Mouse (Mus musculus): ENCODE data around the gene Ccdc180. TPM values are rescaled to one million over a fixed set of nuclear protein-coding genes. Genes with fewer than 3 reads are reported as not detected.
A peak's percentile ranks its signal among the peaks of the same experiment; 100 is the strongest.

The Ccdc180 gene
- total and polyA plus RNA-seq, 3 experiments = 0.20 TPM; not detected in 2

DNA sequence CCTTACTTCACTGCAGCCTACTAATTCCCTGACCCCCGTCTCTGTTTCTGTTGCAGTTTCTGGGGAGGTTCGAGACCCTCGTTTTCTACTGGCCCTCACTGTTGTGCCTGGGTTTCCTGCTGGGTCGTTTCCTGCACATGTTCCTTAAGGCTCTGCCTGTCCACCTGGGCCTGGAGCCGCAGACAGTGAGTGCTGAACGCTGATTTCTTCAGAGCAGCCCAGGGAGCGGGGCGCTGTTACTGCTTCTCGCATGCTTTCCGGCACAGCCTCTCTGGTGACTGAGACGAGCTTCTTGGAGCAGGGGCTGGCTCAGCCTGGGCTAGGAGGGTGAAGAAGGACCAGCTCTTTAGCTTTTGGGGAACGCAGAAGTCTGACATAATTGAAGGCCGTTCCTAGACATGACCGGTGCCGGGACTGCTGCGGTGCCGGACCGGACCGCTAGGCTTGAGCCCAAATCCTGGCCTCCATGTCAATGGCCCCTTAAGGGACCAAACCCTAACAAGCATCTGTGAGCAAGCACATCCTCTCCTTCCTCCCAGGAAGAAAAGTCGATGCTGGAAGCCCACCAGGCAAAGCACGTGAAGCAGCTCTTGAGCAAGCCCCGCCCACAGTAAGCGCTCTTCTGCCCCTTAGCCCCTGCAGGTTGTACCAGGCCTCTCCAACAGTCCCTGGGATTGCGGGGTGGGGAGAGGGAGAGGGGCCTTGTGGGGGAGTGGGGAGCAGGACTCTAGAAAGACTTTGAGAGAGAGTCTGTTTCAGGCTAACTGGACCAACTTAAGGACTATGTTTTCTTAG lies 20.9 kb upstream of the Ccdc180 start:
- no peak overlapping the region for H3K27ac ChIP-seq
- intact Hi-C loops (cut with DNase I) = no loop called here
- no peaks in the 10 kb centered on the region for H3K36me3 ChIP-seq (ENCODE audit: control insufficient read depth, insufficient read depth, low read length)
- no peak overlapping the region for H3K9ac ChIP-seq (ENCODE audit: low read depth, low read length)
- no peak for DNase-seq
- H3K4me1 ChIP-seq (ENCODE audit: control insufficient read depth, insufficient read depth, low read length) = no peaks in the 10 kb centered on the region
- H3K4me3 ChIP-seq = no peak overlapping the region
- TF ChIP-seq EP300 (IDR thresholded peaks at IDR 0.05; ENCODE audit: insufficient read depth, low read depth, low read length) (no peak), CTCF (IDR thresholded peaks at IDR 0.05) (no peak), POLR2A (IDR thresholded peaks at IDR 0.05; ENCODE audit: insufficient read depth, low read depth, low read length) (no peak)
- H3K27me3 ChIP-seq (ENCODE audit: control insufficient read depth, insufficient read depth, low read length) = no peaks in the 10 kb centered on the region
- H3K79me2 ChIP-seq (replicated peaks; ENCODE audit: control insufficient read depth, insufficient read depth, low read length) = no peaks in the 10 kb centered on the region
- 43% methylated on average over 24 of the region's 24 CpGs for WGBS

DNA sequence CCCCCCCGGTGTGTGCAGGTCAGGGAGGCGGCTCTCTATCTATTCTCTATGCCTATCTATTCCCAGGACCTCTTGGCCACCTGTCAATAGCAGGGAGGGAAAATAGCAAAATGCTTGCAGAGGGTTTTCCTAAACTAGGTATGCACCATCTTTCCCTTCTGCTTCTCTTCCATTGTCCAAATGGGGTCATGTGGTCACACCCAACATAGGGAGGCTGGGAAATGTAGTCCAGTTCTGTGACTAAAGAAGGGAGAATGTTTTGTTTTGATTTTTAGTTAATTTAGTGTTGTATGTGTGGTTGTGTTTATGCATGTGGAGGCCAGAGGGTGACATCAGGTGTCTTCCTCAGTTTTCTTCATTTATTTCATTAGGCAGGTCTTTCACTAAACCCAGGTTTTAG lies 18.0 kb upstream of the Ccdc180 start:
- Histone ChIP-seq H3K27me3 (ENCODE audit: control insufficient read depth, insufficient read depth, low read length) (no peaks in the 10 kb centered on the region), H3K4me1 (ENCODE audit: control insufficient read depth, insufficient read depth, low read length) (no peaks in the 10 kb centered on the region), H3K9ac (ENCODE audit: low read depth, low read length) (no peak overlapping the region), H3K27ac (no peak overlapping the region), H3K79me2 (replicated peaks; ENCODE audit: control insufficient read depth, insufficient read depth, low read length) (no peaks in the 10 kb centered on the region), H3K4me3 (no peak overlapping the region), H3K36me3 (ENCODE audit: control insufficient read depth, insufficient read depth, low read length) (no peaks in the 10 kb centered on the region)
- intact Hi-C loops (cut with DNase I) = no loop called here
- DNase-seq = no peak
- no peak for TF ChIP-seq POLR2A (IDR thresholded peaks at IDR 0.05; ENCODE audit: insufficient read depth, low read depth, low read length)
- TF ChIP-seq CTCF (IDR thresholded peaks at IDR 0.05) = no peak
- no peak for TF ChIP-seq EP300 (IDR thresholded peaks at IDR 0.05; ENCODE audit: insufficient read depth, low read depth, low read length)
- 83% methylated on average over 2 of the region's 2 CpGs for WGBS

DNA sequence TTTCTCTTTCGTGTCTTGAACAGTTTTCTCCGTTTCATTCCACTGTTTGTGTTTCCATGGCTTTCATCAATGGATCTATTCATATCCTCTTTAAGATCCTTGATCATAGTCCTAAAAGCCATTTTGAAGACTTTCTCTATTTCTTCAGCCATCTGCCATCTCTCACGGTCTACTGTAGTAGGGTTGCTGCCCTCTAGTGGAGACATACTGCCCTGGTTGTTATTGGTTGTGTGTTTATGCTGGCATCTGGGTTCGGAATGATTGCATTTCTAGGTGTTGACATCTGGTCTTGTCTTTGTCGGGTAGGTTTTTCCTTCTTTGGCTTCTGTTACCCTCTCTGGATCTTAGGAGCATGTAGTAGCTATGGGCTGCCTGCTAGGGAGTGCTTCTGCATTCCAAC lies 11.2 kb upstream of the Ccdc180 start:
- no peaks in the 10 kb centered on the region for H3K4me1 ChIP-seq (ENCODE audit: control insufficient read depth, insufficient read depth, low read length)
- DNase-seq = no peak
- H3K27ac ChIP-seq = no peak overlapping the region
- H3K9ac ChIP-seq (ENCODE audit: low read depth, low read length) = no peak overlapping the region
- TF ChIP-seq CTCF (IDR thresholded peaks at IDR 0.05) = peak; percentile 80
- TF ChIP-seq POLR2A (IDR thresholded peaks at IDR 0.05; ENCODE audit: insufficient read depth, low read depth, low read length) = no peak
- TF ChIP-seq EP300 (IDR thresholded peaks at IDR 0.05; ENCODE audit: insufficient read depth, low read depth, low read length) = no peak
- intact Hi-C loops (cut with DNase I) = loop anchor here (2.0 kb wide), 1 partner anchor 248 kb away; no protein-coding TSS in a partner anchor
- H3K27me3 ChIP-seq (ENCODE audit: control insufficient read depth, insufficient read depth, low read length) = no peaks in the 10 kb centered on the region
- 33% methylated on average over 5 of the region's 5 CpGs for WGBS
- H3K4me3 ChIP-seq = no peak overlapping the region
- no peaks in the 10 kb centered on the region for H3K79me2 ChIP-seq (replicated peaks; ENCODE audit: control insufficient read depth, insufficient read depth, low read length)
- no peaks in the 10 kb centered on the region for H3K36me3 ChIP-seq (ENCODE audit: control insufficient read depth, insufficient read depth, low read length)

DNA sequence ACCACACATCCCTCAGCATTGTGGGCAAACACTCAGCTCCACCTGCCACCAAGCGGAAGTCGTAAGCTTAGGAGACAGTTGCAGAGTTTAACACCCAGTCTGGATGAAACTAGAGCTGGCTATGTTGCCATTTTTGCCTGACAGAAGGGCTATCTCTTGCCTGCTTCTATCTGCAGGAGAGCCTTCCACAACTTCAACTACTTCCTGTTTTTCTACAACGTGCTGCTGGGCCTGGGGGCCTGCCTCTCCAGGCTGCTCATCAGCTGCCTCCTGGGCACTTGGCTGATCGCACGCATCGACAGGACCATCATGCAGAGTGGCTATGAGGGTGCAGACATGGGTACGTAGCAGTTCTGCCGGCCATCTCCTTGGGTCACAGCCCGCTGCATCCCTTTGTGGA lies 7.6 kb upstream of the Ccdc180 start:
- Histone ChIP-seq H3K9ac (ENCODE audit: low read depth, low read length) (no peak overlapping the region), H3K27me3 (ENCODE audit: control insufficient read depth, insufficient read depth, low read length) (no peaks in the 10 kb centered on the region), H3K36me3 (ENCODE audit: control insufficient read depth, insufficient read depth, low read length) (no peaks in the 10 kb centered on the region), H3K27ac (no peak overlapping the region), H3K79me2 (replicated peaks; ENCODE audit: control insufficient read depth, insufficient read depth, low read length) (no peaks in the 10 kb centered on the region), H3K4me1 (ENCODE audit: control insufficient read depth, insufficient read depth, low read length) (no peaks in the 10 kb centered on the region), H3K4me3 (no peak overlapping the region)
- 66% methylated on average over 9 of the region's 9 CpGs for WGBS
- no peak for TF ChIP-seq POLR2A (IDR thresholded peaks at IDR 0.05; ENCODE audit: insufficient read depth, low read depth, low read length)
- no peak for TF ChIP-seq EP300 (IDR thresholded peaks at IDR 0.05; ENCODE audit: insufficient read depth, low read depth, low read length)
- no peak for TF ChIP-seq CTCF (IDR thresholded peaks at IDR 0.05)
- intact Hi-C loops (cut with DNase I) = no loop called here
- no peak for DNase-seq

DNA sequence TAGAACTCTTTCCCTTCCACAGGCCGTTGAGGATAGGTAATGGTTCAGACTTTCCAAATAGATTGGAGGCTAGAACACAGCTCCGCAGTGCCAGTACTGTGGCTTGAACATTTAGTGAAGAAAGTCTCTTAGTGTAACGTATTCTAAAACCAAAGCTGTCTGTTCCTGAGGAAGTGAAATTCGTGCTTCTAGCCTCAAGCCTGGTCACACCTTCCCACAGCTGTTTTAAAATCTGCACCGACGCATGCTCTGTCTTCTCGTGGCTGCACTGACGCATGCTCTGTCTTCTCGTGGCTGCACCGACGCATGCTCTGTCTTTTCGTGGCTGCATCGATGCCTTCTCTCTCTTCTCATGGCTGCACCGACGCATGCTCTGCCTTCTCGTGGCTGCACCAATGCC lies 6.9 kb upstream of the Ccdc180 start:
- 80% methylated on average over 16 of the region's 16 CpGs for WGBS
- no peaks in the 10 kb centered on the region for H3K79me2 ChIP-seq (replicated peaks; ENCODE audit: control insufficient read depth, insufficient read depth, low read length)
- no peak overlapping the region for H3K4me3 ChIP-seq
- H3K27ac ChIP-seq = no peak overlapping the region
- TF ChIP-seq CTCF (IDR thresholded peaks at IDR 0.05) (no peak), POLR2A (IDR thresholded peaks at IDR 0.05; ENCODE audit: insufficient read depth, low read depth, low read length) (no peak), EP300 (IDR thresholded peaks at IDR 0.05; ENCODE audit: insufficient read depth, low read depth, low read length) (no peak)
- H3K27me3 ChIP-seq (ENCODE audit: control insufficient read depth, insufficient read depth, low read length) = no peaks in the 10 kb centered on the region
- intact Hi-C loops (cut with DNase I) = no loop called here
- H3K36me3 ChIP-seq (ENCODE audit: control insufficient read depth, insufficient read depth, low read length) = no peaks in the 10 kb centered on the region
- DNase-seq = peak in 1 of 2 experiments; percentile 17
- no peak overlapping the region for H3K9ac ChIP-seq (ENCODE audit: low read depth, low read length)
- H3K4me1 ChIP-seq (ENCODE audit: control insufficient read depth, insufficient read depth, low read length) = no peaks in the 10 kb centered on the region

DNA sequence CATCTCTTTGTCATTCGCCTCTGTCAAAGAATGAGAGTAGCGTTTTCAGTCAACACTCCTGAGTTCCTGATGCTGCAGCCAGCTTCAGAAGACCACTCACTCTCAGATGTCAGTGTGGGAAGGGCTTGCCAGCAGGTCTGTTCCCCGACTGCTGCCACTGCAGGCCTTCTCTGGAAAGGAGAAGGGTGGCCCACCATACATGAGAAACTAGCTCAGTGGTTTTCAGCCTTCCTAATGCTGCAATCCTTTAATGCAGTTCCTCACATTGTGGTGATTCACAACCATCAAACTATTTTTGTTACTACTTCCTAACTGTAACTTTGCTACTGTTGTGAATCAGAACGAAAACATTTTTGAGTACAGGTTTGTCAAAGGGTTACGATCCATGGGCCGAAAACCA lies 616 bp upstream of the Ccdc180 start:
- WGBS = 81% methylated on average over 6 of the region's 6 CpGs
- intact Hi-C loops (cut with DNase I) = no loop called here

More for the DNA sequence above, 616 bp upstream of the Ccdc180 start:
- H3K27ac ChIP-seq = no peak overlapping the region
- H3K27me3 ChIP-seq (ENCODE audit: control insufficient read depth, insufficient read depth, low read length) = no peaks in the 10 kb centered on the region
- no peaks in the 10 kb centered on the region for H3K79me2 ChIP-seq (replicated peaks; ENCODE audit: control insufficient read depth, insufficient read depth, low read length)
- no peak for TF ChIP-seq EP300 (IDR thresholded peaks at IDR 0.05; ENCODE audit: insufficient read depth, low read depth, low read length)
- TF ChIP-seq POLR2A (IDR thresholded peaks at IDR 0.05; ENCODE audit: insufficient read depth, low read depth, low read length) = no peak
- TF ChIP-seq CTCF (IDR thresholded peaks at IDR 0.05) = no peak
- no peaks in the 10 kb centered on the region for H3K4me1 ChIP-seq (ENCODE audit: control insufficient read depth, insufficient read depth, low read length)
- DNase-seq = no peak
- no peaks in the 10 kb centered on the region for H3K36me3 ChIP-seq (ENCODE audit: control insufficient read depth, insufficient read depth, low read length)
- H3K9ac ChIP-seq (ENCODE audit: low read depth, low read length) = no peak overlapping the region
- H3K4me3 ChIP-seq = no peak overlapping the region
